Mouse (Mus musculus): ENCODE data around the gene Tlk1.

Gene Tlk1

GRCm38 (mm10) chr2:70825371-70826051 is at the start of gene Tlk1:
TSS of gene Tlk1 (minus strand) at chr2:70825728.
- peak; percentile 76 for DNase-seq

GRCm38 (mm10) chr2:70875129-70875528 is 49.6 kb upstream of the Tlk1 start:
- no peak for DNase-seq

- no peak for DNase-seq
Observed at GRCm38 (mm10) chr2:70873168-70873567, 47.6 kb upstream of the Tlk1 start.

- no peak for DNase-seq
Observed at GRCm38 (mm10) chr2:70871466-70872022, 46.0 kb upstream of the Tlk1 start.

GRCm38 (mm10) chr2:70870819-70871218 is 45.3 kb upstream of the Tlk1 start:
- DNase-seq: no peak

- DNase-seq: no peak
Observed at GRCm38 (mm10) chr2:70869116-70869515, 43.6 kb upstream of the Tlk1 start.

GRCm38 (mm10) chr2:70867231-70867630 is 41.7 kb upstream of the Tlk1 start:
- DNase-seq: no peak

GRCm38 (mm10) chr2:70862881-70863280 is 37.4 kb upstream of the Tlk1 start:
- no peak for DNase-seq

- peak; percentile 25 for DNase-seq
Observed at GRCm38 (mm10) chr2:70859740-70860139, 34.2 kb upstream of the Tlk1 start.

GRCm38 (mm10) chr2:70856971-70857370 is 31.4 kb upstream of the Tlk1 start:
- DNase-seq: no peak

GRCm38 (mm10) chr2:70854231-70854888 is 28.8 kb upstream of the Tlk1 start:
- DNase-seq: no peak

GRCm38 (mm10) chr2:70853329-70853728 is 27.8 kb upstream of the Tlk1 start:
- DNase-seq: no peak

- DNase-seq: peak; percentile 46
Observed at GRCm38 (mm10) chr2:70852796-70853221, 27.3 kb upstream of the Tlk1 start.

- DNase-seq: no peak
Observed at GRCm38 (mm10) chr2:70852186-70852795, 26.8 kb upstream of the Tlk1 start.

- no peak for DNase-seq
Observed at GRCm38 (mm10) chr2:70845871-70846270, 20.3 kb upstream of the Tlk1 start.

GRCm38 (mm10) chr2:70844694-70845395 is 19.3 kb upstream of the Tlk1 start:
- no peak for DNase-seq

GRCm38 (mm10) chr2:70842049-70842618 is 16.6 kb upstream of the Tlk1 start:
- no peak for DNase-seq

GRCm38 (mm10) chr2:70838536-70839216 is 13.1 kb upstream of the Tlk1 start:
- no peak for DNase-seq

- DNase-seq: no peak
Observed at GRCm38 (mm10) chr2:70836306-70836651, 10.8 kb upstream of the Tlk1 start.

- DNase-seq: no peak
Observed at GRCm38 (mm10) chr2:70835641-70836305, 10.2 kb upstream of the Tlk1 start.

GRCm38 (mm10) chr2:70835209-70835608 is 9.7 kb upstream of the Tlk1 start:
- DNase-seq: no peak

- DNase-seq: no peak
Observed at GRCm38 (mm10) chr2:70833261-70833660, 7.7 kb upstream of the Tlk1 start.
